Mouse (Mus musculus) testis, adult 2 months (tissue): ENCODE data around the gene Ptpre. TPM values are rescaled to one million over a fixed set of nuclear protein-coding genes. Genes with fewer than 3 reads are reported as not detected.

ENCODE experiments used
- H3K27ac ChIP-seq: fragments of 200-500 bp; 2 replicates; pipeline ENCODE4 v1.5.1; 2012; ENCODE audit warnings: low read depth, low read length; ENCODE audit not compliant: control insufficient read depth, insufficient read depth
- H3K27me3 ChIP-seq: fragments of 200-500 bp; 2 replicates; pipeline ENCODE4 v1.6.1; 2012; ENCODE audit warnings: mild to moderate bottlenecking, low read length, moderate library complexity; ENCODE audit not compliant: control insufficient read depth, insufficient read depth
- H3K36me3 ChIP-seq: fragments of 200-500 bp; 2 replicates; pipeline ENCODE4 v1.6.1; 2012; ENCODE audit warnings: mild to moderate bottlenecking, low read length; ENCODE audit not compliant: control insufficient read depth, insufficient read depth
- H3K4me1 ChIP-seq: fragments of 200-500 bp; 2 replicates; pipeline ENCODE4 v1.6.1; 2012; ENCODE audit warnings: low read length; ENCODE audit not compliant: control insufficient read depth, insufficient read depth
- H3K4me3 ChIP-seq: fragments of 200-500 bp; 2 replicates; pipeline ENCODE4 v1.5.1; 2012; ENCODE audit warnings: low read depth, mild to moderate bottlenecking, low read length, moderate library complexity, mixed read lengths; ENCODE audit not compliant: control insufficient read depth
- CTCF ChIP-seq: fragments of 200-500 bp; IDR thresholded peaks from 2 replicates; pipeline ENCODE4 v1.5.1; 2012; ENCODE audit warnings: low read depth, mild to moderate bottlenecking, inconsistent platforms, low read length, moderate library complexity; ENCODE audit not compliant: control insufficient read depth, insufficient read depth, insufficient replicate concordance
- POLR2A ChIP-seq: fragments of 200-500 bp; IDR thresholded peaks from 2 replicates; pipeline ENCODE4 v1.6.1; 2012; ENCODE audit warnings: low read depth, mild to moderate bottlenecking, inconsistent platforms, low read length, moderate library complexity; ENCODE audit not compliant: control insufficient read depth
- polyA plus RNA-seq: library from polyadenylated mRNA; depleted of rRNA; stranded (reverse); fragments of >200 nt; gene quantifications from 2 replicates; pipeline ENCODE4 v1.2.3, GENCODE M21; 2012

Gene Ptpre
- polyA plus RNA-seq, 1 experiment: 7.2 TPM

GRCm38 (mm10) chr7:135713326-135713725 lies 176.0 kb downstream of the Ptpre start:
- peaks cover 3% of the 10 kb centered on the region for H3K4me1 ChIP-seq

DNA sequence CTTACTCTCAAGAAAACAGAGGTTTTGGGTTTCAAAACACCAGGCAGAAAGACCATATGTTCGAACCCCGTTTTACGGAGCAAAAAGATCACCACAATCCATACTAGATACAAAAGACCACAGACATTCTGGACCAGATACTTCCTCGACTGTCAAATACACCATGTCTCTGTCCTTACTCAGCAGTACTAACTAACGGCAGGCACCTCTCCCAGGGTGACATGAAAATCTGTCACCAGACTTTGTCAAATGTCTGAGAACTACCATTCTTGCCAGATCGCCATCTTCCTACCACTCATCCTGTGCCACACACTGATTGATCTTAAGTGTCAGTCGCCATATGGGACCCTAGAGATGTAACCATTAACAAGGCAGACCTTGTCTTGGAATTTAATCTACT lies 177.9 kb downstream of the Ptpre start:
- peaks cover 3% of the 10 kb centered on the region for H3K4me1 ChIP-seq
- H3K27ac ChIP-seq: no peak overlapping the region
- H3K36me3 ChIP-seq: no peaks in the 10 kb centered on the region
- no peak overlapping the region; the same call in 1 of the 2 replicates for H3K4me3 ChIP-seq
- no peak for TF ChIP-seq POLR2A
- TF ChIP-seq CTCF: no peak
- no peaks in the 10 kb centered on the region for H3K27me3 ChIP-seq

More at GRCm38 (mm10) chr7:135713326-135713725, 176.0 kb downstream of the Ptpre start:
- H3K27ac ChIP-seq: no peak overlapping the region
- H3K36me3 ChIP-seq: no peaks in the 10 kb centered on the region
- H3K4me3 ChIP-seq: no peak overlapping the region
- no peaks in the 10 kb centered on the region for H3K27me3 ChIP-seq
- no peak for TF ChIP-seq POLR2A
- TF ChIP-seq CTCF: no peak

DNA sequence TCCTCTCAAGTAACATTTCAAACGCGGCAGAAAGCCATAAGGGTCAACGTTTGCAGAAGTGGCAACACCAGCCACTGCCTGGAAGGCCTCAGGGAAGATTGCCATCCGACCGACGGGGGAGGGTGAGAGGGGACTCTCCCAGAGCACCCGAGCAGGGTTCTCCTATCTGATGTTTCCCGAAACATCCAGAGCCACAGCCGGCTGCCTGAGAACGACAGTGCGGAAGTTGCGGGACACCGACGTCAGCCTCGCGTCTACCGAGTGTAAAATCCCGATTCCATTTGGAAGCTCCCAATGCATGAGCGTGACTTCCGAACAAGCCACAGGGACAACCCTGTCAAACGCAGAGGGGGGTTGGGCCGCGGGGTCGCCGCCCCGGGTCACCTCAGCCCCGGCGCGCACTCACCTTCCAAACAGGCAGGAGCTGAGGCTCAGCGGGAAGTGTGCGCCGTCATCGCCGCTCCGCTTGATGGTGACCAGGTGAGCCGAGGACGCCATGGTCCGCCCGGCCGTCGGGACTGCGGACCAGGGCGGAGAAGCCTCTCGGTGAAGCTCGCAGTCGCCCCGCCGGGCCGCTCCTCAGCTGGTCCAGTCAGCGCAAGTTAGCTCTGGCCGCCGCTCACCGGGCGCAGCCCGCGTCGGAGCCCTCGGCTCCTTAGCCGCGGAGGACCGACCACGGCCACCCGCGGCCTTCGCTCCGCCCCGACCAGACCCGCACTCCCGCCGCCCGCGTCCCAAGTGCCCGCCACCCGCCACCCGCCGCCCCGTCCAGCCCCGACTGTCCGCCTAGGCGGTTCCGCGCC lies 178.6 kb downstream of the Ptpre start, which contains the start of gene Mki67:
Mki67 (minus strand) TSS at position 720 of the 803 bp plus-strand sequence.
- TF ChIP-seq CTCF: no peak
- TF ChIP-seq POLR2A: peak; percentile 9; the same call in 1 of the 2 replicates
- Histone ChIP-seq H3K27me3 (no peaks in the 10 kb centered on the region), H3K4me1 (peaks cover 3% of the 10 kb centered on the region), H3K27ac (peak within 1 kb of the TSS; percentile 64; the same call in 1 of the 2 replicates), H3K36me3 (no peaks in the 10 kb centered on the region), H3K4me3 (peak within 1 kb of the TSS; percentile 88)

GRCm38 (mm10) chr7:135716445-135716877 lies 179.2 kb downstream of the Ptpre start:
- Histone ChIP-seq H3K27me3 (no peaks in the 10 kb centered on the region), H3K36me3 (no peaks in the 10 kb centered on the region), H3K4me3 (peak overlapping the region; percentile 88), H3K4me1 (peaks cover 3% of the 10 kb centered on the region), H3K27ac (no peak overlapping the region)
- TF ChIP-seq POLR2A: no peak
- no peak for TF ChIP-seq CTCF

- no peaks in the 10 kb centered on the region for H3K27me3 ChIP-seq
- peak overlapping the region; percentile 66; the same call in 1 of the 2 replicates for H3K4me3 ChIP-seq
- TF ChIP-seq CTCF (no peak), POLR2A (no peak)
- H3K27ac ChIP-seq: no peak overlapping the region
- peaks cover 3% of the 10 kb centered on the region for H3K4me1 ChIP-seq
- no peaks in the 10 kb centered on the region for H3K36me3 ChIP-seq
These were observed 179.8 kb downstream of the Ptpre start for GRCm38 (mm10) chr7:135716968-135717557.

DNA sequence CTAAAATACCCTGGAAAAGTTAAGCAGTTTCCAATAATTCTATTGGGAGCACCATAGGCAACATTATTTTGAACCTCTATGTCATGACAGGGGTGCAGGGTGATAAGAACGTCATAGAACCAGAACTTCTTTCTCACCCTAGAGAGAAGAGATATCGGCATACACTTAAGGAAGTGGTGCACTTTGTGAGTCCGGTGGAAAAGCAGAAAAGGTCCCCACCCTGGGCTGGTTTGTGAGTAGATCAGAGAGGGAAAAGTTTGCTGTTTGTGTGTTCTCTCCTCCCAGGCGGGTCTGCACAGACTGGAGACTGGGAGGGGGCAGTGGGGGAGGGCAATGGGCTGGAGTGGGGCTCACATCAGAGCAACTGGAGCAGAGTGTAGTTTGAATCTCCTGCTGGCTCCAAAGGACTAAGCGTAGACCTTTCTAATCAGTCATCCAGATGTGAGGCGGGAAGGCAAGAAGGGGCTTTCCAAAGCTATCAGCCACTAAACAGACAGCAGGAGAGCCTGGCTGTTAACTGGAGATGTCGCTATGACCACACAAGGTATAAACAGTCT lies 184.2 kb downstream of the Ptpre start:
- Histone ChIP-seq H3K27me3 (no peaks in the 10 kb centered on the region), H3K4me1 (no peaks in the 10 kb centered on the region)
- TF ChIP-seq POLR2A (no peak), CTCF (no peak)

GRCm38 (mm10) chr7:135722011-135722838 lies 184.9 kb downstream of the Ptpre start:
- Histone ChIP-seq H3K36me3 (no peaks in the 10 kb centered on the region), H3K4me1 (no peaks in the 10 kb centered on the region), H3K27ac (no peak overlapping the region), H3K27me3 (no peaks in the 10 kb centered on the region), H3K4me3 (no peak overlapping the region)
- TF ChIP-seq POLR2A (no peak), CTCF (no peak)

More for the DNA sequence above, 184.2 kb downstream of the Ptpre start:
- H3K27ac ChIP-seq: no peak overlapping the region
- H3K36me3 ChIP-seq: no peaks in the 10 kb centered on the region
- H3K4me3 ChIP-seq: no peak overlapping the region
